In the genomic region with DNA sequence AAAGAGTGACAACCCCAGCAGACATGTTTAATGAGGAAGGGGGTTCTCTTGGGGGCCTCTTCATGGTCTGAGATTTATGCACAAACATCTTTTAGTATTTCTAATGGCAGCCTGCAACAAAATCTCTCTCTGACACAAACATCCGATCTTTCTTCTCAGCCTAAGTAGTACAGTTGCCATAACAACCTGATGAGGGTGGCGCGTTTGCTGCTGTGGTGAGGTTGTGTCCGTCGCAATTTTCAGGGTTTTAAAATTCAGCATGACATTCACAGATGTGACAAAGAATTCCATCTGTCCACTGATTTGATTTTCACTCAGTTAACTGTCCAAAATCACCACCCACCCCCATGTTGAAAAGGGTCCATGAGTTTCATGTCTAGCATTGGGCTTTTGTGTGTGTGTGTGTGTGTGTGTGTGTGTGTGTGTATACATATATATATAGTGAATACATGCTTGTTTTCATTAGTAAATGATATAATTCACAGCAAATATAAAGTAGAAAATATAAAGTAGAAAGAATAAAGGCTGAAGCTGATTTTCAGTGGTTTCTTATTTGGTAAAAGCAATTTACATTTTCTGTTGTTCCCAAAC, we compare ENCODE assay signal across 20 mouse cellular contexts. TPM values are rescaled to one million over a fixed set of nuclear protein-coding genes. Genes with fewer than 3 reads are reported as not detected.
DNase-seq lines count a peak whose midpoint lies in the region; ATAC-seq and TF ChIP-seq lines count a peak whose summit lies in the region.
"Had no signal": no experiment of that assay in that cellular context is flagged by ENCODE, and none has a peak within 500 bp of the region (broad histone marks: within the 10 kb centered on the region; RNA-seq: fewer than 3 reads in every experiment).

No protein-coding gene starts in this region.

- H3K4me1 ChIP-seq in midbrain, postnatal 0 days (ENCODE audit: insufficient read depth, low read length): no peaks in the 10 kb centered on the region
- H3K4me1 ChIP-seq: embryonic facial prominence, embryonic 10.5 days; heart, embryonic 10.5 days; neural tube, embryonic 13.5 days had no signal

- intact Hi-C loops in left cerebral cortex, postnatal 4 days (cut with DNase I): no loop called here

- WGBS in midbrain, postnatal 0 days: 38% methylated on average over 5 of the region's 5 CpGs

- no peak overlapping the region for H3K4me3 ChIP-seq in midbrain, postnatal 0 days (ENCODE audit: low read depth, low read length)
- H3K4me3 ChIP-seq: embryonic facial prominence, embryonic 10.5 days; erythroblast, embryonic 14.5 days; heart, embryonic 10.5 days; neural tube, embryonic 13.5 days had no signal

- H3K4me2 ChIP-seq in midbrain, postnatal 0 days (ENCODE audit: low read depth, low read length, poor library complexity, severe bottlenecking): no peak overlapping the region
- H3K4me2 ChIP-seq: neural tube, embryonic 13.5 days had no signal

- no peak overlapping the region for H3K9ac ChIP-seq in midbrain, postnatal 0 days (replicated peaks; ENCODE audit: low read length, poor library complexity, severe bottlenecking)
- H3K9ac ChIP-seq: neural tube, embryonic 13.5 days had no signal

- peak overlapping the region; percentile 62 for H3K27ac ChIP-seq in midbrain, postnatal 0 days (ENCODE audit: low read depth, low read length)
- H3K27ac ChIP-seq: embryonic facial prominence, embryonic 10.5 days; heart, embryonic 10.5 days; neural tube, embryonic 13.5 days; stomach, postnatal 0 days had no signal

- ATAC-seq in midbrain, postnatal 0 days (ENCODE audit: low FRiP score): peak; percentile 75

- no peaks in the 10 kb centered on the region for H3K27me3 ChIP-seq in midbrain, postnatal 0 days (ENCODE audit: insufficient read depth, low read length)
- H3K27me3 ChIP-seq: neural tube, embryonic 13.5 days had no signal

- no peak for TF ChIP-seq POLR2A in brain, embryonic 14.5 days (IDR thresholded peaks at IDR 0.05; ENCODE audit: borderline replicate concordance, extremely low read depth, insufficient read depth, insufficient read length, poor library complexity, severe bottlenecking)

- TF ChIP-seq CTCF in brain, embryonic 14.5 days (IDR thresholded peaks at IDR 0.05; ENCODE audit: borderline replicate concordance, extremely low read depth, insufficient read depth, insufficient read length): no peak
- TF ChIP-seq CTCF in midbrain, postnatal 0 days (IDR thresholded peaks at IDR 0.05): no peak

- peak; percentile 10 to 58 for DNase-seq in frontal cortex, adult 2 months (ENCODE audit: extremely low spot score in 1 of 2, low spot score in 1 of 2)
- DNase-seq in frontal cortex, postnatal 10 days (ENCODE audit: low spot score in 2 of 2): no peak
- peak; percentile 11 to 19 for DNase-seq in left cerebral cortex, adult 18-20 months (ENCODE audit: low spot score in 2 of 2)
- no peak for DNase-seq in left cerebral cortex, postnatal 4 days
- peak; percentile 57 for DNase-seq in brain, embryonic 14.5 days (ENCODE audit: low read depth)
- peak; percentile 51 for DNase-seq in midbrain, postnatal 0 days (ENCODE audit: low spot score)
- no peak for DNase-seq in testis, postnatal 10 days (ENCODE audit: low spot score)
- DNase-seq: cerebellum, adult 11 months; cerebellum, postnatal 36 days; gastrocnemius, postnatal 14 days; heart, postnatal 14 days; liver; lung, adult 18-20 months; lung, postnatal 4 days; thymus, postnatal 4 days had no signal

- H3K36me3 ChIP-seq in midbrain, postnatal 0 days (ENCODE audit: insufficient read depth, low read length): no peaks in the 10 kb centered on the region
- H3K36me3 ChIP-seq: embryonic facial prominence, embryonic 10.5 days; heart, embryonic 10.5 days; neural tube, embryonic 13.5 days had no signal

- H3K9me3 ChIP-seq in midbrain, postnatal 0 days (ENCODE audit: low read length): no peaks in the 10 kb centered on the region
- H3K9me3 ChIP-seq: embryonic facial prominence, embryonic 10.5 days; heart, embryonic 10.5 days; neural tube, embryonic 13.5 days had no signal

RNA-seq across cellular contexts. Expression of a gene that starts 49.0 kb away (rescaled TPM):
- polyA plus RNA-seq in frontal cortex, adult 2 months (2012; rRNA removed): 8.7 and 9.1 TPM in 2 replicates
- 1 to 10 TPM; 9.7 to 9.9 TPM for total RNA-seq in left cerebral cortex, adult 18-20 months (2021)
- total RNA-seq in left cerebral cortex, postnatal 4 days (2021): 10 to 100 TPM in 1 of 2 experiments, 1 to 10 TPM in 1; 7.3 to 10.8 TPM
- 6.5 and 7.2 TPM in 2 replicates for polyA plus RNA-seq in brain, embryonic 14.5 days (2012; rRNA removed)
- 6.7 and 8.9 TPM in 2 replicates for total RNA-seq in midbrain, postnatal 0 days (2014; rRNA removed)
- polyA plus RNA-seq in midbrain, postnatal 0 days (2015; fragmentation: Nextera tagmentation; extraction: Ambion mirVana): 2.8 and 3.5 TPM in 2 replicates

Comparison
In these comparisons a context has a peak if more than half of its experiments do, and no peak if none do; other contexts are left out.
1. DNase-seq: peak in frontal cortex, adult 2 months (2 of 2), left cerebral cortex, adult 18-20 months (2 of 2), brain, embryonic 14.5 days (single experiment) and midbrain, postnatal 0 days (single experiment); none in frontal cortex, postnatal 10 days (0 of 2), left cerebral cortex, postnatal 4 days (single experiment) and testis, postnatal 10 days (single experiment).